Mouse (Mus musculus) olfactory bulb, adult 2 months (tissue): ENCODE measurements around the gene Impdh1. TPM values are rescaled to one million over a fixed set of nuclear protein-coding genes. Genes with fewer than 3 reads are reported as not detected.
A peak's percentile ranks its signal among the peaks of the same experiment; 100 is the strongest.
"Not testable (repeated sequence)": the region's sequence is repeated elsewhere in the genome, so short reads cannot be mapped to it uniquely, and the experiment has no call there.

ENCODE experiments used
- H3K27ac ChIP-seq: fragments of 200-500 bp; 2 replicates; pipeline ENCODE4 v1.5.1; 2012; ENCODE audit warnings: low read depth, low read length; ENCODE audit not compliant: insufficient read depth
- H3K4me1 ChIP-seq: fragments of 200-500 bp; 2 replicates; pipeline ENCODE4 v1.6.1; 2012; ENCODE audit warnings: low read length; ENCODE audit not compliant: control insufficient read depth, insufficient read depth
- H3K4me3 ChIP-seq: fragments of 200-500 bp; 2 replicates; pipeline ENCODE4 v1.5.1; 2012; ENCODE audit warnings: mild to moderate bottlenecking, low read depth, low read length, moderate library complexity; ENCODE audit not compliant: insufficient read depth
- CTCF ChIP-seq: fragments of 200-500 bp; IDR thresholded peaks from 2 replicates; pipeline ENCODE4 v1.5.1; 2012; ENCODE audit warnings: low read depth, mild to moderate bottlenecking, low read length, moderate library complexity; ENCODE audit not compliant: insufficient read depth
- POLR2A ChIP-seq: fragments of 200-500 bp; IDR thresholded peaks from 2 replicates; pipeline ENCODE4 v1.6.1; 2012; ENCODE audit warnings: mild to moderate bottlenecking, low read depth, low read length, moderate library complexity; ENCODE audit not compliant: insufficient read depth
- whole genome bisulfite sequencing: fragments of 180-500 bp; shearing (Covaris S2); methylation state at CpG from one replicate; pipeline ENCODE4 v1.1.7; 2018; 5-methylcytosine and 5-hydroxymethylcytosine counted together
- polyA plus RNA-seq: library from polyadenylated mRNA; stranded (reverse); fragments of >200 nt; gene quantifications from 2 replicates; pipeline ENCODE4 v1.2.4, GENCODE M21; 2012; ENCODE audit warnings: low replicate concordance; ENCODE audit not compliant: missing spikeins, insufficient read depth, insufficient read length

Gene Impdh1
- polyA plus RNA-seq, 1 experiment, result not detected

- Histone ChIP-seq H3K4me1 (no peaks in the 10 kb centered on the region), H3K27ac (no peak overlapping the region), H3K4me3 (no peak overlapping the region)
- TF ChIP-seq CTCF, result no peak
- no peak for TF ChIP-seq POLR2A
- 92% methylated on average over 6 of the region's 6 CpGs for WGBS
These were observed 13.2 kb upstream of the Impdh1 start for GRCm38 (mm10) chr6:29229265-29229913.

GRCm38 (mm10) chr6:29217717-29218116, 1.6 kb upstream of the Impdh1 start:
- H3K4me3 ChIP-seq, H3K27ac ChIP-seq: not testable (repeated sequence)
- peaks cover 18% of the 10 kb centered on the region for H3K4me1 ChIP-seq
- 77% methylated on average over 3 of the region's 3 CpGs for WGBS

GRCm38 (mm10) chr6:29215181-29215580, 983 bp downstream of the Impdh1 start:
- TF ChIP-seq CTCF, result no peak
- no peak for TF ChIP-seq POLR2A
- Histone ChIP-seq H3K27ac (no peak overlapping the region), H3K4me3 (peak overlapping the region; percentile 69), H3K4me1 (peaks cover 30% of the 10 kb centered on the region)
- 43% methylated on average over 9 of the region's 9 CpGs for WGBS

- Histone ChIP-seq H3K4me3 (no peak overlapping the region), H3K27ac (no peak overlapping the region), H3K4me1 (peaks cover 30% of the 10 kb centered on the region)
- WGBS, result 71% methylated on average over 5 of the region's 5 CpGs
- TF ChIP-seq POLR2A, result no peak
- TF ChIP-seq CTCF, result no peak
These were observed 1.4 kb downstream of the Impdh1 start for GRCm38 (mm10) chr6:29214776-29215175.

- Histone ChIP-seq H3K27ac (no peak overlapping the region), H3K4me1 (peaks cover 30% of the 10 kb centered on the region), H3K4me3 (no peak overlapping the region)
- TF ChIP-seq POLR2A, result no peak
- TF ChIP-seq CTCF, result no peak
- WGBS, result 55% methylated on average over 1 of the region's 1 CpGs
These were observed 1.9 kb downstream of the Impdh1 start for GRCm38 (mm10) chr6:29214245-29214644.

GRCm38 (mm10) chr6:29213436-29213835, 2.7 kb downstream of the Impdh1 start:
- Histone ChIP-seq H3K27ac (no peak overlapping the region), H3K4me3 (no peak overlapping the region)

GRCm38 (mm10) chr6:29211806-29212492, 4.2 kb downstream of the Impdh1 start:
- TF ChIP-seq CTCF, result no peak
- TF ChIP-seq POLR2A, result peak; percentile 67; the same call in 1 of the 2 replicates
- WGBS, result under 1% methylated on average over 63 of the region's 66 CpGs
- peak overlapping the region; percentile 35; the same call in 1 of the 2 replicates for H3K27ac ChIP-seq
- peak overlapping the region; percentile 80 for H3K4me3 ChIP-seq
- H3K4me1 ChIP-seq, result peaks cover 30% of the 10 kb centered on the region

More at GRCm38 (mm10) chr6:29213436-29213835, 2.7 kb downstream of the Impdh1 start:
- peaks cover 30% of the 10 kb centered on the region for H3K4me1 ChIP-seq
- no peak for TF ChIP-seq CTCF
- no peak for TF ChIP-seq POLR2A
- WGBS, result 81% methylated on average over 5 of the region's 5 CpGs

DNA sequence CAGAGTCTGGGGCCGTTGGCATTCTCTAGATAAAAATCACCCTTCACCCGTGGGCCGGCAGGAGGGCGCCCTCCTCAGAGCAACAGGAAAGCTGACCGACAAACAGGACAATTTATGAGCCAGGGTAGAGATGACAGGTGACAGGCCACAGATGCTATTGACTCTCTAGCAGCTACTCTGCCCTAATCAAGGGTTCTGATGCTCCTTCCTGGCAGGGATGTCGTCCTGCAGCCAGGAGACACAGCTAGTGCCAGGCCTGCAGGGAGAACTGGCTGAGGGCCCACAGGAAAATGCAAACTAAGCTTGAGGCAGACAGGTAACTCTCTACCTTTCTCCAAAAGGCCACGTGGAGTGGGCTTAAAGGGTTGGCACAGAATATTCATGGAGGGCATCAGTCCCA, 5.0 kb downstream of the Impdh1 start:
- H3K27ac ChIP-seq, result no peak overlapping the region

DNA sequence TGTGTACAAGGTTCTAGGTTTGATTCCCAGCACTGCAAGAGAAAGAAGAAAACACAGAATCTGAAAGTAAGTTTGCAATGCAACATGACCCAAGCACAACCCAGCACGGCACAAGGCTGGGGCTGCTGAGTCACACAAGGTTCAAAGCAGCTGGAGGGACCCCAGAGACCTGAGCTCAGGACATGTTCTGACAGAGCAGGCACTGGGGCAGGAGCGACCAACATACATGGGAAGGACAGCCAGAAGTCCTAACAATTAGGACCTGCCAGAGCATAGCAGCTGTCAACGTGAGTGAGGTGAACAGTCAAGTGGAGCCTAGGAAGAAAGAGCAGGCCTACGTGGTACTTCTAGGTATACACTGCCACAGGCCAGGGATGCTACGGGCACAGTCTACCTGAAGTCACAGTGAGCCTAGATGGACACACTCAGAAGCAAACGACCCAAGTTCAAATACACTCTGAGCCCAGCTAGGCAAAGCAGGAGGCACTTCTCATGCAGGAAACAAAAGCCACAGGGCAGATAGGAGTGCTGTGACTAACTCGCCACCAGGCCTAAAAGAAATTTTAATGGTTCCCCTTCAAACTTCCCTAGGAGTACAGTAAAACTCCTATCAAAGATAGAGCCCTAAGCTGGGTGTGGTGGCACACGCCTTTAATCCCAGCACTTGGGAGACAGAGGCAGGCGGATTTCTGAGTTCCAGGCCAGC, 5.8 kb downstream of the Impdh1 start:
- 90% methylated on average over 9 of the region's 9 CpGs for WGBS
- peaks cover 21% of the 10 kb centered on the region for H3K4me1 ChIP-seq
- TF ChIP-seq CTCF, result no peak
- TF ChIP-seq POLR2A, result no peak
- H3K4me3 ChIP-seq, result no peak overlapping the region
- H3K27ac ChIP-seq, result no peak overlapping the region

More for the DNA sequence above, 5.0 kb downstream of the Impdh1 start:
- TF ChIP-seq CTCF (no peak), POLR2A (no peak)
- 37% methylated on average over 7 of the region's 7 CpGs for WGBS
- H3K4me1 ChIP-seq, result peaks cover 28% of the 10 kb centered on the region
- peak overlapping the region; percentile 80 for H3K4me3 ChIP-seq
